Mouse (Mus musculus) bone marrow, adult 2 months (tissue): ENCODE measurements at regions not wholly inside any gene's neighbourhood (a gene's known extent, or its start where the extent isn't known, plus 50 kb on each side); places are given as distances from the start of the nearest gene placed in this dataset.

Experiments used
- H3K27ac ChIP-seq: fragments of 200-500 bp; 2 replicates; pipeline ENCODE4 v1.5.1; 2012; ENCODE audit warnings: low read depth, mild to moderate bottlenecking, control low read depth, inconsistent platforms, low read length; ENCODE audit not compliant: control insufficient read depth, poor library complexity, insufficient read depth
- H3K4me1 ChIP-seq: fragments of 200-500 bp; 2 replicates; pipeline ENCODE4 v1.6.1; 2011; ENCODE audit warnings: low read length; ENCODE audit not compliant: control insufficient read depth, insufficient read depth
- H3K4me3 ChIP-seq: fragments of 200-500 bp; replicated peaks from 2 replicates; pipeline ENCODE3; 2011; ENCODE audit warnings: mild to moderate bottlenecking, low read depth, low read length, control low read depth; ENCODE audit not compliant: control insufficient read depth
- CTCF ChIP-seq: fragments of 200-500 bp; IDR thresholded peaks from 2 replicates; pipeline ENCODE4 v1.5.1; 2011; ENCODE audit warnings: low read length, control low read depth; ENCODE audit not compliant: control insufficient read depth, insufficient read depth
- POLR2A ChIP-seq: fragments of 200-500 bp; IDR thresholded peaks from 2 replicates; pipeline ENCODE4 v1.6.1; 2011; ENCODE audit warnings: low read depth, mild to moderate bottlenecking, control low read depth, low read length, borderline replicate concordance; ENCODE audit not compliant: control insufficient read depth
- WGBS: fragments of 180-500 bp; shearing (Covaris S2); methylation state at CpG from one replicate; pipeline ENCODE4 v1.1.7; 2018; 5-methylcytosine and 5-hydroxymethylcytosine counted together

DNA sequence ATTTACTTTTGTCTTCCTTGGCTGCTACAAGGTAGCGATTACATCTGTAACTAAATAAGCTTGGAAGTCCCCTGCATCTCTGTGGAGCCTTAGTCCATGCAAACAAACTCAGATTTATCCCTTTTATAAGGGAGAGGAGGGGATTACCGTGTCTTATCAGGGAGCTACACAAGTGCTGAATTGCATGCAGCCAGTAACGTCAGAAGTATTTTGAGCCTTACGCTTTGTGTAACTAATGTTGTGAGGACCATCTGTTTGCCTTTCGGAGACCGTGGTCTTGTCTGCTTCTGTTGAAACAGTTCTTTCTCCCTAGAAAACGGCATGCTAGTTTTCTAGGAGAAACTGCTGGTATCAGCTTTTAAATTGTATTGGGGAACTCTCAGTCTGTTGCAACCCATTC is 58.0 kb upstream of the Dmrta1 start:
- 74% methylated on average over 7 of the region's 7 CpGs for WGBS
- Histone ChIP-seq H3K4me1 (no peaks in the 10 kb centered on the region), H3K4me3 (no peak overlapping the region), H3K27ac (no peak overlapping the region)
- TF ChIP-seq POLR2A = no peak
- TF ChIP-seq CTCF = no peak

DNA sequence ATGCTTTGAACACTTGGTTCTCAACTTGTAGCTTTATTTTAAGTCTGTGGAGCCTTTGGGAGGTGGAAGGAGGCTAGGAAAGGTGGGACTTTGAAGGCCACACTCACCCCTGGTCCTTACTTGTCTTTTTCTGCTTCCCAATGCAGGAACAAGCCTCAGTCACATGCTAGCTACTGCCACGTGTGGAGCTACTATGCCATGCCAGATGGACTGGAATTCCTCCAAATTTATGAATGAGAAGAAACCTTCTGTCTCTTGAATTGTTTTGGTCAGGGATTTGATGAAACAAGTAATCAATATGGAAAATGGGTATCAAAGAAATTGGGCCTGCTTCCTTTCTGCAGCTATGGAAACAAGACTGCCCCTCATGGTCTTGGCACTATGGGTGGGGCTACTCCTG is 74.5 kb upstream of the Dmrta1 start:
- H3K27ac ChIP-seq = no peak overlapping the region
- WGBS = 52% methylated on average over 1 of the region's 1 CpGs
- H3K4me1 ChIP-seq = no peaks in the 10 kb centered on the region
- TF ChIP-seq POLR2A (no peak), CTCF (no peak)
- no peak overlapping the region for H3K4me3 ChIP-seq

DNA sequence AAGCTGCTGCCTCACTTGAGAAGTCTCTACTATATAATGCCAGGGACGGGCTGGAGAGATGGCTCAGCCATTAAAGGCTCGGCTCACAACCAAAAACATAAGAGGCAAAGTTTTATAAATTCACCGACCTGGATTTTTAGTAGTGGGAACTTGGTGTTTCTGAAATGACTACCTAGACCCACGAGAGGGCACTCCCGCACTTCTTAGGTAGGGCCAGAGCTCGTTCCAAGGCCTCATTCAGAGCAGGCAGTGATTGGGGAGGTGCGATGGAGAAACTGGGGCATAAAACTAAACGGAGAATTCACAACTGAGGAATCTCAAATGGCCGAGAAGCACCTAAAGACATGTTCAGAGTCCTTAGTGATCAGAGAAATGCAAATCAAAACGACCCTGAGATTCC is 103.7 kb upstream of the Dmrta1 start:
- Histone ChIP-seq H3K27ac (no peak overlapping the region), H3K4me1 (no peaks in the 10 kb centered on the region), H3K4me3 (no peak overlapping the region)
- TF ChIP-seq CTCF = no peak
- TF ChIP-seq POLR2A = no peak
- WGBS = 24% methylated on average over 10 of the region's 10 CpGs

DNA sequence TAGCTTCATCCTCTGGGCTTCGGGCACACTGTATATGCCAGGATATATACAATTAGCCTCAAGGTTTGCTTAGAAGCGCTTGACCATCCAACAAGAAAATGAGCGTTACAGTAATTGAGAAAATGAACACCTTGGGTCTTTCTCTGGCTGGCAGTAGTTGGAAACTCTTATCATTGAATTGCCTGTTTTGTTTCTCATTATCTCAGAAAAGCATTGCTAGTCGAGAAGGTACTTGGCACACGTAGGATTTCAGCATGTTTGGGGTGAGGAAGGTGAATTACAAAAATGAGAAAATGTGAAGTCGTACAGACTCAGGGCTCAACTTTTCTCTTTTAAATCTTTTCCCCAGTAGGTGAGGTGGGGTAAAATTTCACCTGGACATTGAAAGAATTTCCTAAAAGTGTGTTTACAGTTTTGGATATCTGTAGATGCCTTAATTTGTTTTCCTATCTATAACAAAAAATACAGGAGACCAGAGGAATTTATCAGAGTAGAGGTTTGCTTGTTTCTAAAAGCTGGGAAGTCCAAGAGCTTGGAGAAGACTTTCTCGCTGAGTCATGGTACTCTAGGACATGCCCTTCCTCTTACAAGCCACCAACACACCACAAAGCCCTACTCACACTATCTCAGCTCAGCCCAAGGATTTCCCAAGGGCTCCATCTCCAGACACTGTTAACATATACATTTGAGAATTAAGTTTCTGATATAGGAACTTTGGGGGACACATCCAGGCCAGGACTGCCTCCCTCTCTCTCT is 124.3 kb upstream of the Dmrta1 start:
- H3K4me1 ChIP-seq = no peaks in the 10 kb centered on the region
- WGBS = 59% methylated on average over 7 of the region's 7 CpGs
- no peak overlapping the region for H3K4me3 ChIP-seq
- H3K27ac ChIP-seq = no peak overlapping the region
- TF ChIP-seq CTCF (no peak), POLR2A (no peak)

DNA sequence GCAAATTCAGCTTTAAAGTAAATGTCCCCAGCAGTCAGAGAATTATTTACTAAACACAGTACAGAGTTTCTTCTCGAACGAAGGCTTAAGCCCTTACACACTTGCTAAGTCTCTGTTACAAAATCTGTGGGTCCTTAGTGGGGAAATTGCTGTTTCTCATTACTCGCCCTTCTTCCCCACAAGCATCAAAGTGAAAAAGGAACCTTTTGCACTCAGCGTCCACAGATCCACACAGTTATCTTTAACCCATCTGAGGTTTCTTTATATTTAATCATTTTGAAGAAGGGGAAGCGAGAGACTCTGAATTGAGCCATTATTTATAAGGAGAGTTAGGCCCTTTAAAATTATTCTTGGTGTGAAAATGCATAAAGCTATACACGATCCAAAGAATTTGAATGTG is 126.7 kb upstream of the Dmrta1 start:
- no peaks in the 10 kb centered on the region for H3K4me1 ChIP-seq
- WGBS = 23% methylated on average over 6 of the region's 6 CpGs
- TF ChIP-seq CTCF = no peak
- TF ChIP-seq POLR2A = no peak

DNA sequence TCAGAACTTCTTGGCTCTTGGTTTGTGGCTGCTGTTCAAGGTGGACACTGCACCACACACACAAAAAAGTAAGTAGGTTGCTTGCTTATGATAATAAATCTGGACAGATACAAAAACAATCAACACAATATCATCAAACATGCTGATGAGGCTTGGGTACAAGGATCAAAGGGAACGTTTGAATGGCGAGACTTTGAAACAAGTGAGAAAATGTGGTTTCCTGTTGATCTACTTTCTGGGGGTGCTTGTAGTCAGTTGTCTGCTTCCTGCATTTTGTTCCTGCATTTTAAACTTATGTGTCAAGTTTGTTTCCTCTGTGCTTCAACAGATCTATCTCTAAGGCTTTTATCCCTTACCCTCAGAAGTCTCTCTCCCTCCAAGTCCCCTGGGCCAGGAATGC is 128.7 kb upstream of the Dmrta1 start:
- no peak overlapping the region for H3K27ac ChIP-seq
- H3K4me1 ChIP-seq = no peaks in the 10 kb centered on the region
- WGBS = 3% methylated on average over 2 of the region's 2 CpGs
- no peak for TF ChIP-seq POLR2A
- TF ChIP-seq CTCF = no peak
- no peak overlapping the region for H3K4me3 ChIP-seq

More for the DNA sequence above, 126.7 kb upstream of the Dmrta1 start:
- Histone ChIP-seq H3K27ac (no peak overlapping the region), H3K4me3 (no peak overlapping the region)

GRCm38 (mm10) chr4:89532462-89532861 is 146.8 kb upstream of the Dmrta1 start:
- Histone ChIP-seq H3K4me3 (no peak overlapping the region), H3K4me1 (no peaks in the 10 kb centered on the region), H3K27ac (no peak overlapping the region)
- 9% methylated on average over 4 of the region's 4 CpGs for WGBS
- TF ChIP-seq CTCF = peak; percentile 58; the same call in 1 of the 2 replicates
- TF ChIP-seq POLR2A = no peak

DNA sequence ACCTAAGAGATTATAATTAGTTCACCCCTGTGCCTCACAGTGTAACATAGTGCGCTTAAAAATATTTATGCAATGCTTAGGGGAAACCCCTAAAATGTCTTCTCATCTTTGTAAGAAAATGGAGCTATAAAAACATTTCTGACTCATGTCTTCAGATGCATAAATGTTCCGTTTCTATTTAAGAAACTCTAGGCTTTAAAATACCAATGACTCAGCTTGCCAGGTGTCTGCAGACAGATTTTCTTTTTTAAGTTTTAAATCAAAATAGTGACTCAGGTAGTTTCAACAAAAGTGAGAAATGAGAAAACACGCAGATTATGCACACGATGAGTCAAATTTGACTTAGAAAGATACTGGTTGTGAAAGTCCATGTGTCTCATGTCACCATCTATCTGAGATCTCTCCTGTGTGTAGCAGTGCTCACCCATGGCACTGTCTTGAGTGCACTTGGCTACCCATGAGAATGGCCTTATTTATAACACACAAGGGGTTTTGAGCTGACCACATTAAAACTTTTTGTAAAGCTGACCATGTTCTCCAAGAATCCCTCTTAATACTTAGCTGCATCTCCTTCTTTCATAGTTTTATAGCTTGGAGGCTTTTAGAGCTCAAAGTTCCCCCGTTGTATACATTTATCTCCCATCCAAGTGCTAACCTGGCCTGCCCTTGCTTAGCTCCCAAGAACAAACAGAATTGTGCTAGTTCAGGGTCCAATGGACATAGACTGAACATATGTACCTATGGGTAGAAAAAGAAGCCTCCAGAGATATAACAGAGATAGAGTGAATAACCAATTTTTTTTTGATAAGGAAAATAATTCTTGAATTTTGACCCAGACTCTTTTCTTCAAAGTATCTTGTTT is 149.0 kb upstream of the Dmrta1 start:
- Histone ChIP-seq H3K4me1 (no peaks in the 10 kb centered on the region), H3K27ac (no peak overlapping the region), H3K4me3 (no peak overlapping the region)
- WGBS = 63% methylated on average over 5 of the region's 5 CpGs
- no peak for TF ChIP-seq CTCF
- no peak for TF ChIP-seq POLR2A
